Mouse (Mus musculus) heart, postnatal 36 days (tissue): ENCODE measurements around the gene Slc41a3. TPM values are rescaled to one million over a fixed set of nuclear protein-coding genes. Genes with fewer than 3 reads are reported as not detected.

Experiments used
- DNase-seq, 2 experiments: peaks; one replicate each; pipeline ENCODE4 v3.0.0; 2021 to 2022
- intact Hi-C: fragments of 180-260 bp; cut with DNase I; formaldehyde crosslinking; loops from one replicate; pipeline ENCODE4 v1.15.1; 2025
- total RNA-seq, 2 experiments: library from RNA; stranded (reverse); gene quantifications; 2 replicates each; pipeline ENCODE4 v1.2.3; 2021

Gene Slc41a3
- total RNA-seq: 10 to 100 TPM; 68.8 to 72.1 TPM

DNA sequence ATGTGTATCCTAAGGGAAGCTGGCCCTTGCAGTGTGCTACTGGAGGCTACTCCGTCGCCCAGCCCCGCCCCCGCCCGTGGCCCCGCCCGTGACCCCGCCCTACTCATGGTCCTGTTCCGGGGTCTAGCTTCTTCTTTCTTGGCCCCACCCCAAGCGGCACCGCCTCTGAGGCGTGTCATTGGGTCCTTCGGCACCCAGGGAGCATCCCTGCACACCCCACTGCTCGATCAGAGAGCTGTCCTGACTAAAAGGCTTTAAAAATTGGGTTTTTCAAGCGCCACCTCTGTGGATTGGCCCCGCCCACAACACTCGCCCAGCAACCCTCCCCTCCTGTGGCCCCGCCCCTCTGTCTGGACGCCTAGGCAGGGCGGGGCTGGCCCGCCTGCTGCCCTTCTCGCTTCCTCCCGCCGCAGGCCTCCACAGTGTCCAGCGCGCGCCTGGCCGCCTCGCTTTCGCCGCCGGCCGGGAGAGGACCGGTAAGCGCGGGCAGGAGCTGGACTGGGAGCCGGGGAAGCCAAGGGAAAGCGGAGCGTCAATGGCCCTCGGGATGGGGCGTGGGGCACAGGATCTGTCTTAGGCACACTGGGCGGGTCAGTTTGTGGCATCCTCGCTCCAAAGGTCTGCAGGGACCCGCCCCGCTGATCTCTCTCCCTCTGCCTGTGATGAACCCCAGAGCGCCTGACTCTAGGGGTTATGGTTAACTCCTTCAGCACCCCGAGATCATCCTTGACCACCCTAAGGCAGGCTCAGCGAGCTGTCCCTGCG is at the start of gene Slc41a3:
Gene Slc41a3 (plus strand): TSS at position 193 of the 765 bp plus-strand sequence.
- peak; percentile 90 to 95 for DNase-seq
- intact Hi-C loops: loop anchor here (5.0 kb wide), 1 partner anchor 48 kb away; no protein-coding TSS in a partner anchor

DNA sequence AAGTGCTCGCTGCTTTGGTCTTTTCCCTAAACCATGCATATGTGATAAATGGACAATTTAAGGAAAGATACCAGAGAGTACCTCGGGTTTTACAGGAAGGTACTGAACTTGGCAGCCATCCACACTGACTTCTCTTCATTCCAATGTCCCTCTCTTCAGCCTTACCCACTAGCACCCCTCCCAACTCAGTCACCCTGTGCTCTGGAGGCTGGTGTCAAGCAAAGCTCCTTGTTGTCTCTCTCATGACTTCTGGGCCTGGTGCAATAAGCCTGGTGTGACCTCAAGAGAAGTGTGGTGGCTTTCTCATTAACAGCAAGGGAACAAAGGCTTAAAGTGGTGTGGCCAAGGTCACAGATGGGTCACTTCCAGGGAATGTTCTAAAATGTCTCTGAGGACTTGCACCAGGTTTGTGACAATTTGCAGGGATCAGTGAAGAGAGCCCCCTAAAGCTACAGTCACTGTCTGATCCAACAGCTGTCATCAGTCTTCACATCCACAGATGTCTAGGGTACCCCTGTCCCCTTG is 47.9 kb upstream of the Slc41a3 start:
- DNase-seq: no peak
- intact Hi-C loops: no loop called here

DNA sequence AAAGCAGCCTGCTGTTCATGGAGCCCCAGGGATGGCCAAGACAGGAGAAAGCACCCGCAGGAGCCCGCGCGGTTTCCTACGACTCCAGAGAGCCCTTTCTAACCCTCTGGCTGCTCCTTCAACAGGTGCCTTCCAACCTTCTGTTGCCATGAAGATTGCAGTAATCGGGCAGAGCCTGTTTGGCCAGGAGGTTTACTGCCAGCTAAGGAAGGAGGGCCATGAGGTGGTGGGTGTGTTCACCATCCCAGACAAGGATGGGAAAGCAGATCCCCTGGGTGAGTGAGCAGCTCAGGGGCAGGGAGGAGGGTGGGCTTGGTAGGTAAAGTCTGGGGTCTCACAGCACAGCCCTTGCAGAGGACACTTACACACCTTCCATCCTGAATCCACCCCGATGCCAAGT is 47.4 kb upstream of the Slc41a3 start:
- intact Hi-C loops: no loop called here
- DNase-seq: no peak

DNA sequence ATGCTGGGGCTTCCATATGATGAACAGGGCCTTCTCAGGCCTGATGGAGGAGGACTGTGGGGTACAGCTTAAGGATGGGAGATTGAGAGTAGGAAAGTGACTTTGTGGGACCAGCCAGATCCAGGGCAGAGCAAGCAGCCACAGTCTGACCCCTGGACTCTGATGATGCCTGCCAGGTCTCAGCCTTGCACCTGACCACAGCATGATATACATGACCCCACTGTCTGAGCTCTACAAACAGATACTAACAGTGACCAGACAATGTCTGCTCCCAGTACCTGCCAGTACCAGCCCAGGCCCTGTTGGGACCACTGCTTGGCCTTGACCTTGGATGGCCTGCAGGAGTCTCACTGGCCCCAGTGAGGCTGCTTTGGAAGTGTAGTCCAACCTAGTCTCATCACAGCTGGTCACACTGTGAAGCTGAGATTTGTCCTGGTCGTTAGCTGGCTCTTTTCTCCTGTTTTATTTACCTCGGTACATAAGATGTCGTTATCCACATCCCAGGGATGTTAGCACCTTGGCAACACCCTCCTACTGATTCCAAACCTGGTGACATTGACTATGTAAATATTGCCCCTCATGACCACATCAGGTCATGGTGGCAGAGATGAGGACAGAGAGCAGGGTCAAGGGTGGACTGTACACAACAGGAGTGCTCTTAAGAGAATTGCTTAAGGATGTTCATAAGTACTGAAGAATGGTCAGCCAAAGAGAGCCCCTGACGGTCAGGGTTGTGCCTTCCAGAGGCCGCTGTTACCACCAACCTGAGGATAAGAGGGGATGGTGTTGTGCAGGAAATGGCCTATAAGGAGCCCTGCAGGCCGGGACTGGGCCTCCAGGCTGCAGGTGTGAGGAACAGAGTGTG is 46.5 kb upstream of the Slc41a3 start:
- DNase-seq: no peak
- intact Hi-C loops: no loop called here

DNA sequence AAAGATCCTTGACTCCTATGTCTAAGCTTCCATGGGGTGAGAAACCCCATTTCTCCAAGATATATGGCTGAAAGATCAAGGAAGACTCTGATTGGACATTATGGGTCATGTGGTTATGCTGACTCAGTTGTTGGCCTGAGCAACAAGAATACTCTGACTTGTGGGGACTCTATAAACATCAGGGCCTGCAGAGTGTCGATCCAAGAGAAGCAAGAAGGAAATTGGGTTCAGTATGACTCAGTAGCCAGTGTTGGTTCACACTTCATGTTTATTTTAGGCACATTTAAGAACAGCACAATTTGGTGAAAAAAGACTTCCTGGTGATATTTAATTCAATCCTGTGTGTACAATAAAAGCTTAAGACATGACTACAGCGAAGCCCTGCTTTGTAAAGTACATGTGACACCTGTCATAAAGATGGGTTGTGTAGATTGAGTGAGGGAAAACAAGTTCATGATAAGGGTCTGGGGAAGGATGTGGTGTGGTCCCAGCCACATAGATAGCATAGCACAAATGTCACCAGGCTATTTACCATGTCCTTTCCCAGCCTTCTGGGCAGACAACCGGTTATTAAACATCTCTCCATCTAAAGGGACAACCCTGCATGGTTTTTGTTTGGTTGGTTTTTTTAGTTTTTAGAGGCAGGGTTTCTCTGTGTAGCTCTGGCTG is 44.0 kb upstream of the Slc41a3 start:
- no peak for DNase-seq
- intact Hi-C loops: no loop called here

DNA sequence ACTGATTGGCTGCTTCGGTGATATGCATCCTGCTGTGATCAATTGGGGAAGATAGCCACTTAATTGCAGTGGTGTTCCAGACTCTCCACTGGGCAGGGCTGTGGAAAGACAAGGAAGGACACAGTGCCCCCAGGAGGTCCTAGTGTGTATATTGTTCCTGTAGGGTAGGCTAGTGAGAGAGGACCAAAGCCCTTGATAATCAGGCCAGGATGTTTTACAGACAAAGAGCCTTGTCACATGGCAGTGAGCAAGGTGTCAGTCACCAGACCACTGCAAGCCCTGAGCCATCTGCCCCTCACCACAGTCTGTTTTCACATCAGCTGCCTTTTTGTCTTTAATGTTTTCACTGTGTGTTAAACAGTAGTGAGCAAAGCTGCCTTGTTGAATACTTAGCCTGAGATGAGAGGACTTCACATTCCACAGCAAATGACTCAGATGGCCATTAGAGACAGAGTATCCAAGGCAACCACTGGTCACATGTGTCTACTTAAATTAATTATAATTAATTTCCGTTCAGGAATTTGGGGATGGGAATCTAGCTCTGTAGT is 43.2 kb upstream of the Slc41a3 start:
- DNase-seq: no peak
- intact Hi-C loops: no loop called here

DNA sequence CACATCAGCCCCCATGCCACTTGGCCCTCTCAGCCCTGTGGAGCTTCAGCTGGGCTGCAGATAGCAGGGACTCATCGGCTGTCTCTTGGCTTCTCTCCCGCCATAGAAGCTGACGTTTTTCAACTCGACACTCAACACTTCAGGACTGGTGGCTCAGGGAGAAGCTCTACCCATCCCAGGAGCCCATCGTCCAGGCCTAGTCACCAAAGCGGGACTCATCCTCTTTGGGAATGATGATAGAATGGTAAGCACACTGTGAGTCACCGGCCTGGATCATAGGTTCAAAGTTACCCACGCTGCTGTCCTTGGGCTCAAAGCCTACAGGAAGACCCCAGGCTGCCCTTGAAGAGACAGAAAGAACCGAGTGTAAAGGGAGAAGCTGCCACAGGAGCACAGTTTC is 40.3 kb upstream of the Slc41a3 start:
- no peak for DNase-seq
- intact Hi-C loops: no loop called here

DNA sequence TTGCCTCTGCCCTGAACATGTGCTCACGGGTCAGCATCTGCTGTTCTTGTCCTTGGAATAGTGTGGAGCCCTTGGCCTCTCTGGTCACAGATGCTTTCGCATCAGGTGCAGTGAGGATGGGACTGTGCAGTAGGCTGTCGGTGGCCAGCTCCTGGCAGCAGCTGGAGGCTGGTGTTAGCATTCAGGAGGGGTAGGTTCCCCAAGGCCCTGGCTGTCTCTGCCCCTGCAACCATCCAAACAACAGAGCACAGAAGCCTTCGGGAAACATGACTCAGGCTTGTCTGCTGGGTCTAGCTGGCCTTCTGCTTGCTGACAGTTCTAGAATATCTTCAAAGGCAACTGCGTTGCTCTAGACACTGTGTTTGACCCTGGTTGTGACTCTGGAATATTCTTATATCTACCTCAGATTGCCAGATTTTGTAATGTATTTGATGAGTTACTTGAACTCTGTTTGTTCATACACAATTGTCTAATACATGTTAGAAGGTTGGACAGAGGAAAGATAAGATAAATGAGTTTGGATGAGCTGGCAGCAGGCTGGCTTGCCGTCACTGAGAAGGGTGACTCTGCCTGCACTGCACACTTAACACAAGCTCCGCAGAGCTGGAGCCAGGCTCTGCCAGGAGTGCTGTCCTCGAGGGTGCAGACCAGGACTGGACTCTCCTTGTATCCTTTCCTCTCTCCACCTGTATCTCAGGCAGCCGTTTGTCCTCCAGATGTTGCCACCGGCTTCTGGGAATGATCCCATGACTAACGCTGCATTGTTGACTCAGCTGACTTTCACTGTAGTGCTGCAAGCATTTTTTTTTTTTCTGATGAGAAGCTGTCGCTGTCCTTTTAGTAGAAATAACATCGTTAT is 38.9 kb upstream of the Slc41a3 start:
- intact Hi-C loops: no loop called here
- no peak for DNase-seq

DNA sequence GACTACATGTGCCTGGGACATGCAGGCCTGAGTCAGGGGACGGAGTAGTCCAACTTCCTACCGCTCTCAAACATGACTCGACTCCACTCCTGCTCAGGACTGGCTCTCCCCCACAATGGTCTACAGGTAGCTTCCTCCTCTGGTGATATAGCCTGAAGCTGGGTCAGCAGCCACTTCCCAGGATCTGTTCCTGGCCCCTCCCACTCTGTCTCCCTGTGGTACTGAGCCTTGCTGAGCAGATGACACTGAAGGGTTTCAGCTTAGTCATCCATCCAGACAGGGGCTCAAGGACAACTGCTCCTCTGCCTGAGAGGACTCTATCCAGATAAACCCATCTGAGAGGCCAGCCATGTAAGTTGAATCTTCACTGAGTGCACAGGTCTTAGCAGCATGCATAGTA is 37.0 kb upstream of the Slc41a3 start:
- intact Hi-C loops: no loop called here
- no peak for DNase-seq

DNA sequence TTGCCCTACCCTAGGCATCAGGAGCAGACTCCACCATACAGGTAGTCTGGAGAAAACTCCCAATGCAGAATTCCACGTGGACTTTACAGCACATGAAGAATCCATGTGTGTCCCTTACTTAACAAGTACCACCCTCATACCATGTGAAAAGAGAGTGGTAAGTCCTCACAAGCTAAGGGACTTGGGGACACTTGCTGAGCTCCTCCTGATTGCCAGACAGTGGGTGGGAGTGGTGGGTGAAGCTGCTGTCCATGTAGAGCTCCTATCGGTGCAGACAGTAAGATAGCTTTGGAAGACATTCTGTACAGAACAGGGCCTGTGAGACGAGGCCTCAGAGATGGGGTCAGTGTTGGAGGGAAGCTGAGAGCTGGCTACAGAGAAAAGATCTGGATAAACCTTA is 36.6 kb upstream of the Slc41a3 start:
- intact Hi-C loops: no loop called here
- no peak for DNase-seq

DNA sequence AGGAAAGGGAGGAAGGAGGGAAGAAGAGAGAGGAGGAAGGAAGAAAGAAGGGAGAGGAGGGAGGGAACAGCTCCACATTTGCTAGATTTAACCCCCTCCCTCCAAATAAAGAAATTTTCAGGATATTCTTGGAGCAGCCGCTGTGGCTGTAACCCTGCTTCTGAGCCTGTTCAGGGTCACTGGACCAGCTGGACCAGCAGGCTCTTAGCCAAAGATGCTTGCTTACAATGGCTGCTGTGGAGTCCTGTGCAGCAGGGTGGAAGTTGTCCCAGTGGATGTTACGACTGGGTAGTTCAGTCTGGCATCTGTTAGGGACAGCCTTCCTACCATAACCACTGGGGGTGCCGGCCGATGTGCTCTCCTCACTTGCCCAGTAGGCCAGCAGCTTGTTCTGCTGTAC is 35.8 kb upstream of the Slc41a3 start:
- DNase-seq: no peak
- intact Hi-C loops: no loop called here

DNA sequence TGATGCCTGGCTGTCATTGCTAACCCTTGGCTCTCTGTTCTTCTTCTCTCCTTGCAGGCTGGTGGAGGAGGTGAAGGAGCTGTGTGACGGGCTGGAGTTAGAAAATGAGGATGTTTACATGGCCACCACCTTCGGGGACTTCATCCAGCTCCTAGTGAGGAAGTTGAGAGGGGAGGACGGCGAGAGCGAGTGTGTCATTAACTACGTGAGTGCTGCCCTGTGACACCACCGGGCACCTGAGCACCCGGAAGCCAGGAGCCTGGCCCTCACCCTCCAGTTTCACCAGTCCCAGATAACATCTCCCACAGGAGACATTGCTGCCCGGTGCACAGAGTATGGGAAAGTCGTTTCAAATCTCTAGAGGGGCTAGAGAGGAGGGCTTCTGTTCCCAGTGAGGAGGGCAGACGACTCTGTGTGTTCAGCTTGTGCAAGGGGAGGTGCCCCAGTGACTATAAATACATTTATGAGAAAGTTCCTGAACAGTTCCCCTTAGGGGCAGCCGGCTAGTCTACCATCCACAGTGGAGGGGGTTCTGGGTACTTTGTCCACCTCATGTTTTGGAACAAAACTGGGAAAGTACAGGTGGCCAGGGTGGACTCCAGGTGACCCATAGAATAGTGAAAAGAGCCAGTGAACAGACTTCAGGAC is 34.7 kb upstream of the Slc41a3 start:
- DNase-seq: no peak
- intact Hi-C loops: no loop called here

DNA sequence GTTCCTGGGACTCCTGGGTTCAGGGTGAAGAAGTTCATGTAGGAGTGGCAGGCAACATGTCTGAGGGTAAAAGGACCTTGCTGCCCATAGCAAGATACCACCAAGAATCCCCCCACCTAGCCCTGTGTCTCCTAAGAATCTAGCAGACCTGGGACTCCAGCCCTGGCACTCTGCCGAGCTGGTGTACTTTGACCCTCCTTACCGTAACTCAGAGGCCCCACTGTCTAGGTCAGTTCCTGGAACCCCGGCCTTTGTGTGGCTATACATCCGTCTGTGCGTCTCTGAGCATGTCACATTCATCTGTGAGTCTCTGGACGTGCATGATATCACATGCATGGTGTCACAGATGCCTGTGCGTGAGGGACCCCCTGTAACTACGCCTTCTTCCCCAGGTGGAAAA is 34.1 kb upstream of the Slc41a3 start:
- intact Hi-C loops: no loop called here
- no peak for DNase-seq

DNA sequence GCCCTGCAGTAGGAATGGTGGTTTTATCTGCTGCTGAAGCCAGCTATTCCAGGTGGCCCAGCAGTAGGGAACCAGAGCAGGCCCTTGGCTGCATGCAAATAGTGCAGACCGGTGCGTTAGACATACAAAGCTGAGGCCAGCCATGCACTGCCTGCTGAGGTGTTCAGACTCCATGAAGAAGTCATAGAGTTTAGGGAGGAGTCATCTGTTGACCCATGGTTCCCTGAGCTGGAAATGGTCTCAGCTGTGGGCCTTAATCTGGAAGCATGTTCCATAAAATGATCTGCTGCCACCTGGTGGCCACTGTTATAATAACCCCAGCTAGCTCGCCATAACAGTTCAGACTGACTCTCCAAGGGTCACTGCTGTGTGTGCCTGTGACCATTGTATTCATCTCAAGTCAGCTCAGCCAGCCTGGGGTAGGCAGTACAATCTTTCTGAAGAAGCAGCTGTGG is 29.2 kb upstream of the Slc41a3 start:
- peak; percentile 76 to 85 for DNase-seq
- intact Hi-C loops: loop anchor here (2.0 to 5.0 kb wide), 4 partner anchors 36 to 888 kb away; no protein-coding TSS in a partner anchor

DNA sequence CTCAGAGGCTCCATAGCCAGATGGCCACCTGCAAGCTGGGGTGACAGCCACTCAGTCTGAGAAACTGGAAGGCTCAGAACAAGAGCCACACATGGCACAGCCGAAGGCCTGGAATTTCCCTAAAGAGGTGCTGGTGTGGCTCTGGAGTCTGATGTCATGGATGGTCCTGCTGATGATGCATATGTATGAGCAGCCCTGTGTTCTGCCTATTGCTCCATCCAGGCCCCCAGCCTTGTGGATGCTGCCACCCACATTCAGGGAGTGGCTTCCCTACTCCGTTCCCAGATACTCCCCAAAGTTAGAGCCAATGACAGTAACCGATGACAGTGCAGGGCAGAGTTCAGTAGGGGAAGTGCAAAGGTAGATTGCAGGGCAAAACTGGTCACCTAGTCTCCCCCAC is 26.4 kb upstream of the Slc41a3 start:
- no peak for DNase-seq
- intact Hi-C loops: loop anchor here (5.0 kb wide), 3 partner anchors 131 to 891 kb away; no protein-coding TSS in a partner anchor

DNA sequence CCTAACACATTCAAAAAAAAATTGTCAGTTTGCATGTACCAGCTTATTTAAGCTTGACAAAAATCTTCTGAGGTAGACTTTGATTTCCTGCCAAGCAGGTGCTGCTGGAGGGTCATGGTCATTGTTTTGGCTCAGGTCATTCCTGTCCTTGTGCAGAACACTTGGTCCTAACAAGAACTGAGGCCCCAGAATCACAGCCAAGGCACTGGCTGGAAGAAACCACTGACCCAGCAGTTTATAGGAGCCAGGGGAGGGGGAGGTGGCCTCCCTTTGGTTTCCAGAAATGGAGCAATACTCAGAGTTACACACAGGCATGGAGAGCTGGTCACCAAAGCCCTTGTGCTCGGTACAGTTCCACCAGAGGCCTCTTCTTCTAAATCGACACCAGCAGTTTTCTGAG is 22.2 kb upstream of the Slc41a3 start:
- intact Hi-C loops: no loop called here
- DNase-seq: no peak

DNA sequence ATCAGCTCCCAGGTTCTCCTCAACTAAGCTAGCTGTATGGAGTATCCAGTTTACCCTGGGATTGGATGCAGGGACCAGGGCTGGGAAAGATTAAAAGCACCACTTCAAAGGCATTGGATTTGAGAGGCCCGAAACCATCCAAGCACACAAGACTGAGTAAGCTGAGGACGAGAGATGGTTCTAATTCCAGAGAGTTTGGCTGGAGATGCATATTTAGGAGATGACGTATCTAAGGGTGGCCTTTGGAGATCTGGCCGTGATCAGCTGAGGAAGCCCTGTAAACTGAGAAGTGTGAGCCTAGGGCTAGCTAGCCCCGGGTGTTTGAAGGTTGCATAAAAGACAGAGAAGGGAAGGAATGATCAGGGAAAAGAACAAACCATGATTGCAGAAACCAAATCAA is 16.4 kb upstream of the Slc41a3 start:
- intact Hi-C loops: no loop called here
- DNase-seq: no peak

DNA sequence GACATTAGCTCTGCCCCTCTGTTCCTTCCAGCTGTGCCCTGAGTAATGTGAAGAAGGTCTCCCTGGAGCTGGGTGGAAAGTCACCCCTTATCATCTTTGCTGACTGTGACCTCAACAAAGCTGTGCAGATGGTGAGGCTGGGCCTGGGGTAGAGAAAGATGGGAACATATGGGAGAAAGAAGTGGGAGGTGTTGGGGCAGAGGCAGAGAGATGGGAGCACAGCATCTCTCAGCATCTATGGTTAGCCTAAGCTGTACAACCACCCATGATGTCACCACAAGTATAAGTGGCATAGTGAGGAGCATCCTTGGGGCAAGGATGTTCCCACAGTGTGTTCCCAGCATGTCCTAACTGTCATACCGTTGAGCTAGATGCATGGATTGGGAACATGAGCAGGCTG is 13.8 kb upstream of the Slc41a3 start:
- no peak for DNase-seq
- intact Hi-C loops: no loop called here

DNA sequence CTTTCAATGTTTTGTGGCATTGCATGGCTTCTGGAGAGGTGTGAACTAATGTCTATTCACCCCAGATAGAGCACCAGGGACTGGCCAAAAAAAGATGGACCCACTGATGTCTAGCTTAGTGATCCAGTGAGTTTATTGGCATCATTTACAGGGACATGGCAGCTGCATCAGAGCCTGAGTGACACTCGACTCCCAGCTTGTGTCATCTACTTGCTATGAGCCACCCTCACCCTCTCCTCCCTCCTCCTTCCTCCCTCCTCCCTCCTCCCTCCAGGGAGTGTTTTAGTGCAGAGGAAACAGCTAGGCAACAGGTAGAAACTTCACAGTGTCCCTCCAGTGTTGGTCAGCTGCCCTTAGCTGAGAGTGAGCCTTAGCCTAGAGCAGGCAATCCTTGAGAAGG is 9.6 kb upstream of the Slc41a3 start:
- no peak for DNase-seq
- intact Hi-C loops: no loop called here
